Mouse (Mus musculus): ENCODE results near the gene Rhox4f.
"Not testable (repeated sequence)": the region's sequence is repeated elsewhere in the genome, so short reads cannot be mapped to it uniquely, and the experiment has no call there.

DNA sequence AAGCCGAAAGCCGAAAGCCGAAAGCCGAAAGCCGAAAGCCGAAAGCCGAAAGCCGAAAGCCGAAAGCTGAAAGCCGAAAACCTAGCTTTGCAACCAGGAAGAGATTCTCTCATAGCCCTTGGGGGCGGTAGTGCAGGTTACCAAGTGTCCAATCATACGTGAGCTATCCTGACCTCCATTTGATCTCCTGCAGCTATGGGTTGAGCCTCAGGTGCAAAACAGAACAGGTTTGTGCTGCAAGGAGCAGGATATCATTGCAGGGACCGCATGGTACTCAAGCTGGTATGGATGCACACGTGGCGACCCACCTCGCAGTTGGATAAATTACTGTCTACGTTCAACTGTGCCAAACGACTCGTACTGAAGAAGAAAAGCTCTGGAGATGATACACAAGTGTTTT is at the start of gene Rhox4f:
- not testable (repeated sequence) for TF ChIP-seq POLR2A (IDR thresholded peaks at IDR 0.05; ENCODE audit: control insufficient read depth, low read depth, low read length); CTCF (IDR thresholded peaks at IDR 0.05; ENCODE audit: control insufficient read depth, insufficient read depth, insufficient replicate concordance, low read depth, low read length)

Measured in testis, adult 2 months (tissue).